Mouse (Mus musculus) yolk sac, embryonic 10.5 days (tissue): ENCODE results near the gene Gper1.

ENCODE experiments used
- DNase-seq: peaks from one replicate; pipeline ENCODE4 v3.0.0-alpha.2; 2017; ENCODE audit warnings: low spot score

Gper1 gene

GRCm38 (mm10) chr5:139423026-139423865 is at the start of gene Gper1:
Gene Gper1 (plus strand): TSS chr5:139423151.
- DNase-seq = no peak

DNA sequence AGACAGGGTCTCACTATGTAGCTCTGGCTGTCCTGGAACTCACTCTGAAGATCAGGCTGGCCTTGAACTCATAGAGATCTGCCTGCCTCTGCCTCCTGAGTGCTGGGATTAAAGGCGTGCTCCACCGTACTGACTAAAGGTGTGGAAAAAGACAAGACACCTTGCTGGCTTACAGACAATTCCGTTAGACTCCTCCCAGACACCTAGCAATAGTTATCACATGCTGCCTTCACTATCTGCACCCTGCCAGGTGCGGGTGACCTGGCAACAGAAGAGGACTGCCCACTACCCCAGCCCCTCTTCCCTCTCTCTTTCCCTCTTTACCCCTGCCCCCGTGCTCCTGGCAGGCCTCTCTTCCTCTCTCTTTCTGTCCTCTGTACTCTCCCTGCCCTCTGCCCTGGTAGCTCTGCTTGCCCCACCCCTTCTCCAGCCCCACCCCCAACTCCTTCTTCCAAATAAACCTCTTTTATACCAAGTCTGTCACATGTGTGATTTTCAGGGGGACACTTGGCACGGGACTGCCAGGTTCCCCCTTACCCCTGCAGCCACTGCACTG is 49.0 kb upstream of the Gper1 start:
- no peak for DNase-seq

- no peak for DNase-seq
Observed at GRCm38 (mm10) chr5:139374841-139375240, 48.1 kb upstream of the Gper1 start.

DNA sequence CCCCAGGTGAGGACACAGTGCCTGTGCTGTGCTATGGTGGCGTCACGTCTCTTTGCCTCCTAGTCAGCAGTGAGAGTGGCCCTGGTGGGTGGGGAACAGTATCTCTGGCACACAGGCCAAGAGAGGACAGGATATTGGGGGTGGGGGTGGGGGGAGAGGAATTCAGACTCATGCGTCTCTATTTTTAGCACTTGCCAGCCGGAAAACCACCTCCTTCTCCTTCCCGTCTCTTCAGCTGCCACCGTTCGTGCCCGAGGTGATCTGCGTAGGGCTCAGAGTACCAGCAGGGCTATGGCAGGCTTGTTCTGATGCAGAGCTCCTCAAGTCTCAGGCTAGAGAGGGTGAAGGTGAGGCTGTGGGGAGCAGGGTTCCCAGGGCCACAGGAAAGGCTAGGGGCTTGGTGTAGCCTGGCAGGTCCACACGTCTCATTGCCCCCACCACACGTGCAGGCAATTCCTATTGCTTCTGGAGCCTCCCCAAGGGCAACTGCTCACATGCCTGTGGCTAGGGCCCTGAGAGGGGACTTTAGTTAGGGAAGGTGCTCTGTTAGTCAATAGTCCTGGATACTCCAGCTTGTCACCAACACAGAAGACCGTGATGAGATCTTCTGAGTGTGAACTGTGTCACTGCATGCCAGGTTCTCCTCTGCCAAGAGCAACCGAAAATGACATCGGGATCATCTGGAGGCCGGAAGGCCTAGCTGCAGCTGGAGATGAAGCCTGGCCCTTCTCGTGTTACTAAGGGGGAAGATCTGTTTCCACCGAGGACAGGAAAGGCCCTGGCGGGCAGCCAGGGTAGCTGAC is 45.3 kb upstream of the Gper1 start, which contains the start of gene Gpr146:
Gene Gpr146, plus strand, starts transcription at position 230 of the 803 bp plus-strand sequence.
- no peak for DNase-seq

DNA sequence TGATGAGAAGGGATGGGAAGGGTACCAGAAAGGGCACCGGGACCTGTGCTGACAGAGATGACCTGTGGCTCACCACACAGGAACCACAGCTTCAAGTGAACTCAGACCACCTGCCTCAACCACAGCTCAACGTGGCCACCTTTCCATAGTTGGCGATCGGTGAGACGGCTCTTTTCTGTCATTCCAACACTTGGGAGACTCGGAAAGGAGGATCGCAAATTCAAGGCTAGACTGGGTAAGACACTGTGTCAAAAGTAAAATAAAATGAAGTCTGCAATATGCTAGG is 44.7 kb upstream of the Gper1 start:
- DNase-seq = no peak

DNA sequence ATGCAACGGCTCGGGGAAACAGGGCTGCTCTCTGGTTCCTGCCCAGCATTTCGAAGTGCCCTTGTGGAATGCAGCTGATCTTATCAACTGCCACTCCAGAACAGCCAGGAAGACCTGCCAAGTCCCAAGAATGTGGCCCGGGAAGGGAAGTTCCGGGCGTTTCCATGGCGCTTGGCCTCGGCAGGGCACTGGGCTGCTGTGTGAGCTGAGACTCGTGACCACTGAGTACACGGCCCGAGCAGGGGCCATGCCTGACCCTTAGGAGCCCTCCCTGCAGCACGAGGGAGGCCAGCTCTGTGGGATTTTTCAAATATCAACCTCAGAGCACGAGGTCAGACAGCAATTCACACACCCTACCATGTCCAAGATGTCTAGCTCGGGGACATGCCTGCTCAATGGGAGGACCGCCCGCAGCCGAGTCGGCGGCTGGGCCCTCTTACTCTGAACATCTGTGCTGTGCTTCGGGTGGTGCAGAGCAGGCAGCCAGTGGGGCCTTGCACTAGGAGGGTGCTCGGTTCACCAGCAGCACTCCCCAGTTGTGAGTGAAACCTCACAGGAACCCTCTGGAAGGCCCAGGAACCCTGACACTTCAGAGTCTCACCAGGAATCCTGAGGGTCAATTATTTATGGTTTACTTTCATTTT is 43.8 kb upstream of the Gper1 start:
- peak; percentile 75 for DNase-seq

- no peak for DNase-seq
Observed at GRCm38 (mm10) chr5:139379771-139380384, 43.1 kb upstream of the Gper1 start.

GRCm38 (mm10) chr5:139380385-139381248 is 42.3 kb upstream of the Gper1 start:
- DNase-seq = peak; percentile 95

- DNase-seq = peak; percentile 43
Observed at GRCm38 (mm10) chr5:139381586-139382513, 41.1 kb upstream of the Gper1 start.

- peak; percentile 60 for DNase-seq
Observed at GRCm38 (mm10) chr5:139382760-139383159, 40.2 kb upstream of the Gper1 start.

GRCm38 (mm10) chr5:139383234-139383633 is 39.7 kb upstream of the Gper1 start:
- no peak for DNase-seq

DNA sequence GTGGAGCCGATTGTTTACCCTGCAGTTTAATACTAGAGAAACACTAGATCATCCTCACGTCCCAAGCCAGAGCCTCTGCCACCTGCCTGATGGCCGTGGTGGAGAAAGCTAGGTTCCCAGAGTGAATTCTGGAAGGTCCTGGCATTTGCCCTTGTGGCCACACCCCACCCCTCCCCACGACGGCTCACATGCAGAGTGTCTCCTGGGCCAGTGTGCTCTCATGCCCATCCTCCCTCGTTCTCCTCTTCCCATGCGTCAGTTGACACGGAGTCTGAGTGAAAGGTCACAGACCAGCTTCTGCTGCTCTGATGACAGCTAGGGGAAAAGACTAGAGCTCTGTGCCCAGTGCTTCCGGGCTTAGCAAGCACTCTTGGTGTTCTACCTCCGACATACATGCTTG is 38.4 kb upstream of the Gper1 start:
- DNase-seq = no peak

GRCm38 (mm10) chr5:139386047-139386446 is 36.9 kb upstream of the Gper1 start:
- DNase-seq = no peak

DNA sequence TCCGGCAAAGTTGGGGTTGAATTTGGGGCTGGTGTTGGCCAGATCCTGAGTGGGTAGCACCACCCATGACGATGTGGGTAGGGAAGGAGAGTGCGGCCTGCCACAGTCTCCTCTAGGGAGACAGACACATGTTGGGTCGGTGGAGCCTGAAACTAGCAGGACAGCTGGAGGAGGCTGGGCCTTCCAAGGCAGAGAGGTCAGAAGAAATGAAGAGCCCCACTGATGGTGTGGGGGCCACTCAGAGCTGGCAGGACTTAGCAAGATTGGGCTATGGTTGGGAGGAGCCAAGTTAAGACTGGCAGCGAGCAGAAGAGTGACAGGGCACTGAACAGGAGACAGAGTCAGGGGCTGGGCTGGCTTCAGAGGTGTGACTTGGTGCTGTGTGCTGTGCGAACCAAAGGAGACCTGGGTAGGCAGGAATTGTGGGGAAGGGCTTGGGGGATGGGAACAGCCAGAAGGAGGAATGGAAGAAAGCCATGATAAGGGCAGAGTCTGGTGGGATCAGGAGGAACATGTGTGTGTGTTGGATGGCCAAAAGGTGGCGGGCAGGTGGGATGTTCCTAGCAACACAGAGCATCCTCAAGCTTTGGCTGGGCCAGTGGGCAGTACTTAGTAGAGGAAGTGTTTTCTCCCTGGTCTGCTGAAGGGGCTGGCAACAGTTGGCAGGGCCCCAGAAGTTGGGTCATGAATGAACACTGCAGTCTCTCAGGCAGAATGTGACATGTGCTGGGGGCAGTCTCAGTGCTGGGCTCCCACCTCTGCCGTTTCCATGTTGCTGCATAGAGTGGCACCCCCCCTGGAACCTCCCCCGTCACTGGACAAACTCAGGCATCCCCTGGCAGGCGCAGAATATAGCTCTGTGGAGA is 35.4 kb upstream of the Gper1 start:
- DNase-seq = no peak

GRCm38 (mm10) chr5:139388195-139388570 is 34.8 kb upstream of the Gper1 start:
- DNase-seq = no peak

DNA sequence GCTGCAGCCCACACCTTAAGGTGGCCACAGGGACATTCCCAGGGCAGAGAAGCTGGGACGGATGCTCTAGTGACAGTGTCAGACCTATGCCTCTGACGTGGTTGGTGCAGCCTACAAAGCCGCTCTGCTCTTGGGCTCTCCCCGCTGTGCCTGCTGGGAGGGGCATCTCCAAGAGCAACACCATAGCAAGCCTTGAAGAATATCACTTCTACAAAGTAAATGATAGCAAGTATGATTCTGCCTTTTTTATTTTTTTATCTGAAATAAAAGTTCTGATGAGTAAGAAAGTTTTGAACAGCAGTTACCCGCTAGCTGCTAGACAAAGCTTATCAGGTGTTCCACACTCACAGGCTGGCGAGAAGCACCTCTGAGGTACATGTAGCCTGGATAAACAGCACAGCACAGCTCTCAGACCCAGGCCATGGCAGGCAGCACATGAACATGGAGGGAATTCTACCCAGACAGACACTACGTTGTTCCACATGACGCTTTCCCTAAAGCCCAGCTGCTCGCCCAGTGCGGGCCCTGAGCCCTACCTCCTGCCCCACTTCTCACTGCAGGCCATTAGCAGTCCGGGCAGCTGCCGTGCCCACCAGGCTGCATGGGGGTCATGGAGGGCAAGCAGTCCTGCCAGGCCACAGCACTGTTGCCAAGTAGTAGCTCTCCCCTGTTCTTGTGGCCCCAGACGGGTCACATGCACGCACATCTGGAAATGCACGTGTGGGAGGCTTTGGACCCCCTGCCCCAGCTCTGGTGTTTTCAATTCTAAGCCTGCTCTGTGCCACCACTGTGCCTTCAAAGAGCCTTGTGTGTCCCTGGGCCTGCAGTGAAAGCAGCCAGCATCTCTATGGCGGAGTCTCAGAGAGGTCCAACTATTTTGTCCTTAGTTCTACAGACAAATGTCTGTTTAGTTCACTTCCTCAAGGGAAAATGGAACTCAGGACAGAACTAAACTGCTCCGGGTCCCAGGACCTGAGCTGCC is 34.0 kb upstream of the Gper1 start:
- no peak for DNase-seq

- peak; percentile 64 for DNase-seq
Observed at GRCm38 (mm10) chr5:139389676-139390061, 33.3 kb upstream of the Gper1 start.
